Mouse (Mus musculus): ENCODE measurements around the gene St3gal5. TPM values are rescaled to one million over a fixed set of nuclear protein-coding genes. Genes with fewer than 3 reads are reported as not detected.
"Not testable (repeated sequence)": the region's sequence is repeated elsewhere in the genome, so short reads cannot be mapped to it uniquely, and the experiment has no call there.

Gene St3gal5
- total RNA-seq (2021): 10 to 100 TPM; 33.5 to 37.6 TPM

DNA sequence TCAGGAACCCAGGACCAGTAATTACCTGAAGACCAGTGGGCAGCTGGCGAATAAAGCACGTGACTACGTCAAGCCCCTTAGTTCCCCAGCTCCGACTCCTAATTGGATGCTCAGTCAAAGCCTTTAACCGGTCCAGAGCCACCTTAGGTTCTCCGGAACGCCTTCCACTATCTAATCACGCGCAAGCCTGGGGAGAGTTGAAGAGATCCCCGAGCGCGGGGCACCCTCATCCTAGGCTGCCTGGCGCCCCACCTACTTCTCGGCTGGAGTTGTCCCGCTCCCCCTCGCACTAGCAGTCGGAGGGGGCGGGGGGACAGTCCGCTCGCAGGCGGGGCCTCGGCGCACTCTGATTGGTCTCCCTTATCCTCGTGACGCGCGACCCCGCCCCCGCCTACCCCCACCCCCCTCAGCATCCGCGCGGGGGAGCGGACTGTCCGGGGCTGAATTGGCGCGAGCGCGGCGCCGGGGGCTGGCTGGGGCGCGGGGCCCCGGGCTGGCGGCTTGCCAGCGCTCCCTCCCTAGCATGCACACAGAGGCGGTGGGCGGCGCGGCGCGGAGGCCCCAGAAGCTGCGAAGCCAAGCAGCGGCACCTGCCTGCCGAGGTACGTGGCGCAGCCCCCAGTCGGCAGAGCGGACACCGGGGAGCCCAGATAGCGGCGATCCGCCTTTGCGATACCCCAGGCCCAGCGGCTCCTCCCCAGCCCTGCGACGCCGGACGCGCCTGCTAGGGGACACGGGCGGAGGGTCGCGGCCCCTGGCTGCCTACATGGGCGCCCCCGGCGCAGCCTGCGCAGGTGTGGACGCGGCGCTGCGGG, at the start of gene St3gal5:
Gene St3gal5, plus strand, starts transcription at position 412 of the 815 bp plus-strand sequence.
- peak; percentile 93 for DNase-seq

DNA sequence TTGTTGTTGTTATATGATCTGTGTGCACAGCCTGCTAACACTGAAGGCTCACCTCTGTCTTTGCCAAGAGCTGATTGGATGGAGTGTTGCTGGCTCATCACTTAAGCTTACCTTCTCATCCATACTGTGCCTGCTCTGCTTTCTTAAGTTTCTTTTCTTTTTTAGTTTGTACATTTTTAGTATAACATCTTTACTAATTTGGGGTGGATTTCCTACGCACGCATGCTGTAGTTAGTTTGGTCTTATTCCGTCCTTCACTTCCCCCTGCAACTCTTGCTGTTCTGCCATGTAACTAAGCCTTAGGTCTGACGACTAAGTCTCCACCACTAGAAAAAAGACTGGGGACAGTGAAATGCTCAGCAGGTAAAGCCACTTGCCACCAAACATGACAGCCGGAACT, 48.7 kb upstream of the St3gal5 start:
- DNase-seq: no peak

DNA sequence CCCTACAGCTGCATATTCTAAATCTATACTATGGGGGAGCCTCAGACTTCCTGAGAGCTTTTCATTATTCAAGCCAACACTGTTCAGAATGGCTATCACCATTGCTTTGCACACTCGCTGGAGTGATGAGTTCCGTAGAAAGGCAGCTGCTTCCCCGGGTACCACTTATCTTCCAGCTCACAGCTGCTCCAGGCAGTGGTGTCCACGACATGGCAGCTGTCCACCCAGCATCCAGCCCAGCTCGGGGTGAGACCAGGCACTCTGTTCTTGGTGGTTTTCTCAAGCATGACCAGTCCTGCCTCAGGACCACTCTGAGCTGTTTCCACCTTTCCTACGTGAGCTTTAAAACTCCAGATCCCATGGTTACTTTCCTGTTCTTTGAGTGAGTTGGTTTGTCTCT, 47.5 kb upstream of the St3gal5 start:
- no peak for DNase-seq

DNA sequence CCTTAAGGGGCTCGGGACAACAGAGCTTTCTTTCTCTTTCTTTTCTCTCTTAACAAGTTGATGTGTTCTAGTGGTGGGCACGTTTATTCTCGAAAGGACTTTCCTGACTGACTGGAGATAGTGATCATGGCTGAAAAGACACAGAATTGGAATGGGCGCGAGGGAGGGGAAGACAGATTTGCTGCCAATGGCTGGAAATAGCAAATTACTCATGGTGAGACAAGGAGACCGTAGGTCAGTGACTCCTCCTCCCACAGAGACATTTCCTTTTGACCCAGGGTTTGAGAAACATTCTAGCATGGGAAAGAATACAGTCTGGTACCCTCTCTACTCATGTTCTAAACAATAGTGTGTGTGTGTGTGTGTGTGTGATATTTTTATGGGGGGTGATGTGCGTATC, 46.6 kb upstream of the St3gal5 start:
- no peak for DNase-seq

GRCm38 (mm10) chr6:72051247-72051646, 46.1 kb upstream of the St3gal5 start:
- no peak for DNase-seq

DNA sequence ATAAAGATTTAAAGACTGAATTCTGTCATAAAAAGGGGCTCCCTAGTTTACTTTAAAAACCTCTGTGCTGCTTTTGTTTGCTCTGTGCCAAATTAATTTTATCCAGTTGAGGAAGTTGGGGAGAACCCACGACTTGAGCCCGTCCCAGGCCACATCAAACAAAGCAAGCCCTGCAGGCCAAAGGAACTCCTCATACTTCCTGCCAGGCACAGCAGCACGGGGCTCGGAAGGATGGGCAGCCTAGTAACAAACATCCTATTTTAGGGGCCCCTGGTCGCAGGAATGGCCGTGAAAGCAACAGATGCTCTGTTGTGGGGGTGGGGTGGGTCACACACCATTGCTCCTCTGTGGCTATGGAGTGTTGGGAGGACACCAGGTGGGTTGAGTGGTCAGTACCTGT, 45.6 kb upstream of the St3gal5 start:
- DNase-seq: no peak

DNA sequence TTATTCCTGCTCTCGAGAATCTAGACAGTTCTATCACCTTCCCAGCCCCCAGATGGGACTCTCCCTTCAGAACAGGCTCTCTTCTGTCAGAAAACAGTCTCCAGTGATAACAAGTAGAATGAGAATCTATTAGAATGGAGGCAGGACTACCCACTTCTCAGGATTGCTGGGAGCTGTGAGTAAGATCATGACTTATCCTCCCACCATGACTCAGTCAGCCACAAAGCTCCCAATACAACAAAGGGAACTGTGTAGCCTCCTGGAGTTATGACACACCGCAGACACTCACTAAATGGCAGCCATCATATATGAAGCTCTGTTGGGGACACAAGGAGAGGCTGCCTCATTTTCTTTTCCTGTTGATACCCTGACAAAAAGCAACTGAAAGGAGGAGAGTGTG, 40.8 kb upstream of the St3gal5 start:
- no peak for DNase-seq

GRCm38 (mm10) chr6:72058398-72058889, 38.9 kb upstream of the St3gal5 start:
- DNase-seq: no peak

- DNase-seq: not testable (repeated sequence)
Observed at GRCm38 (mm10) chr6:72060677-72061076, 36.7 kb upstream of the St3gal5 start.

DNA sequence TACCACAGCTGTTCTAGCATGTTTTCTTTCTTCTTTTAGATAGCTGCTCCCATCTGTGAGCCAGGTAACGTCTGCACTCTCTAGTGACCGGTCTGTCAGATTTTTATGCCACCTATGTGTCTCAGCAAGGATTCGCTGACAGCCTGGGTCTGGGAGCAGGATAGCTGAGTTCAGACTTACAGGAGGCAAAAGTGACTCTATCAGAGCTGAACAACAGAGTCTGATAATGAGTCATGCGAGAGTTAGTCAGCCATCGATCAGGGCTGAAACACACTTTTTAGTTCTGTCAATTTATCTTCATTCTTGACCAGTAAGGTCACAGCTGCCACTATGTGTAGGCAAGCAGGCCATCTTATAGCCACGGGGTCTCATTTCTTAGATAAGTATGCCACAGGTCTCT, 33.7 kb upstream of the St3gal5 start:
- no peak for DNase-seq

GRCm38 (mm10) chr6:72065988-72066387, 31.4 kb upstream of the St3gal5 start:
- no peak for DNase-seq

DNA sequence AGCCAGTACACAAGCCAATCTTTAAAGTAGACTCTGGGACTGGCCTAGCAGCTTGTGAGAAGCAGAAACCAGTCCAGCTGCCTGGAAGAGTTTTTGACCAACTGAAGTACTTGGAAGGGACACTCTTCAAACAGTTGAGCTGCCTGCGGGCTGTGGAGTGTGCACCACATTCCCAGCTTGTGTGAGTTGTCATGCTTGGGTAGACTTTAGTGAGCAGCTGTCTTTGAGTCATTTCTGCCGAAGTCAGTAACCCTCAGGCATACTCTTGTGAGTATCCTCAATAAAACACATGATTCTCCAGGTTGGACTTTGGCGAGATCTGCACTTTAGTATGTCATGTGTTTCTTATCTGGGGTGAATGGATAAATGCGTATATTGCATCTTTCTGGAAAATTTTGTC, 29.0 kb upstream of the St3gal5 start:
- DNase-seq: no peak

GRCm38 (mm10) chr6:72071281-72071870, 26.0 kb upstream of the St3gal5 start:
- no peak for DNase-seq

DNA sequence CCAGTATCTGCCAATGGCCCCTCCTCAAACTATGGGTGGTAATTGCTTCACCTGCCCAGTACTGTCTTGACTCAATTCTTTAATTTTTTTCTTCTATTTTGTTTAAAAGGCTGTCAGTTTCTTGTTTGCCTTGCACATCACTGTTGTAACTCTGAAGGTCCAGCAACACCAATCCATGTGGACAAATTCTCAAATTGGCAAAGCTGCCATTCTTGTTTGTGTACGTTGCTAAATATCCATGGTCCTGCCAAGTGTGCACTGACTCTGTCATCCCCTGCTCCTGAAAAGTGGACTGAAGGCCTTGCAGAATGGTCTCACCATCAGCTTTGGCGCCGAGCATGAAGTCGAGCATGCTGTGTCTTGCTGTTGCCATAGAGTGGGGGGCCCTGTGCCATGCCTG, 23.6 kb upstream of the St3gal5 start:
- DNase-seq: no peak

GRCm38 (mm10) chr6:72076512-72076911, 20.9 kb upstream of the St3gal5 start:
- peak; percentile 27 for DNase-seq

DNA sequence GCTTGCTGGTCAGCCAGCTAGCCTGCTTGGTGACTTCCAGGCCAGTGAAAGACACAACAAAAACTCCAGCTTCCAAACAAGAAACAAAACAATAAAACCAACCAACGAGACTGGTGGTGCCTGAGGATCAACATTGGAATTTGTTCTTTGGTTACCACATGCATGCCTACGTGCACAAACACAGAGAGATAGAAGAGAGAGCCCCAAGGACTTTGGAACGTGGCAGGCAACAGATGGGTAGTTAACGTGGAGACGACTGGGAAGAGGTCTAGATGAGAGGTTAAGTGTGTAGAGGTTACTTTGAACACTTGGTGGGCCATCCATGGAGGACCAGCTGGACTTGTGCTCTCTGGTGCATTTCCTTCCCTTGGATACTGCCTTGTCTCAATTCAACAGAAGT, 19.2 kb upstream of the St3gal5 start:
- DNase-seq: no peak

DNA sequence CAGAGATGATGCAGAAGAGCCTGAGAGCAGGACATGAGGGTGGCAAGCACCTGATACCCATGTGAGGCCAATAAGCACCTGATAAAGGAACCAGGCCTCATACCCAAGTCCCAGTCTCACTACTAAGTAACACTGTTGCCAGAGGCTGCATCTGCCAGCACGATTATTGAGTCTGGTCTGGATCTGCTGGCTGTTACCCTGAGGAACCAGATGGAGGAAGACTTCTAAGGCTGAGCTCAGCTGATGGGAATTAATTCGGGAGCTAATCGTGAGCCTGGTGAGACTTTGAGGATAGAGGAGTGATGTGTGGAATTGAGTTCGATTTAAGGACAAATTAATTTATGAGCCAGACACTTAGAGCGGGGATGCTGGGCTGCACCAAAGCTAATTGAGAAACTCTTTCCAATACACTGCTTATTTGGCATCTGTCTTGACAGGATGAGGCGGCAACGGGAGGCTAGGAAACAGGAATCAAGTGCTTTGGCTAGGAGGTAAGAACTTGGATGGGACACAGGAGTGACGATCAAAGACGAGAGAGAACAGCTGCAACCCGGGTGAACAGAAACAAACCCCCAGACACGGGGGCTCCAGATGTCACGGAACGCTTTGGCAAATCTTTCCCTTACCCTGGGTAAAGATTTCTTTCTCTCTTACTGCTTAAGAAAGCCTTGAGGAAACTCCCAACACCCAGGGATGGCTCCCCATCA, 15.9 kb upstream of the St3gal5 start:
- DNase-seq: peak; percentile 30

DNA sequence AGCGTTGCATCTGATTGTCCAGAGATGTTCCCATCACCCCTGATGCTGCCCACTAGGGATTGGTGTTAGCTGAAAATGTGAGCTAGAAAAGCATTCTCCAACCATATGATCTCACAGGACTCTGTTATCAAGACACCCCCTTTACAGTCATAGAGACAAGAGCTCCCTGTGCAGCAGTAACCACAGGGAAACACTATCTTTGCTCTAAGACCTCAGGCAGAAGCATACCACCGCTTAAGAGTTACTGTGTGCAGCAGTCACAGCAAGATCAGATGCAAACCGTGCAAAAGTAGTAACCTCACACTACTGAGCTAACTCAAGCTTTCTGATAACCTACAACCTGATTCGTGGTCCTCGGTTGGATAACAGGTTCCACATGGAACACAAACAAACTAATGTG, 10.0 kb upstream of the St3gal5 start:
- DNase-seq: no peak

DNA sequence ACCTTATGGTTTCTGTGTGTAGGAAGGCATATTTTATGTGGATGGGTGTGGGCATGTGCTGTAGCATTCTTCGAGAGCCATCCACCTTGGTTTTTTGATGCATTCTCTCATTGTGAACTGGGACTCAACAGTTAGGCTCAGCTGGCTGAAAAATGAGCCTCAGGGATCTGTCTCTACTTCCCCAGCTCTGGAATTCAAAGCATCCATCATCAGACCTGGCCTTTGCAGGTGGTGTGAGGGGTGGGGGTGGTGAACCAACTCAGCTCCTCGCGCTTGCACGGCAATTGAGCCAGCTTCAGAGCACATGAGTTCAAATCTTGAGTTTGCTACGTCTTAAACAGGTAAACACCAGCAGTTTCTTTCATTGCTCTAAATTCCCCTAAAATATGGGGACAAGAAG, 7.5 kb upstream of the St3gal5 start:
- DNase-seq: no peak

GRCm38 (mm10) chr6:72091007-72091406, 6.4 kb upstream of the St3gal5 start:
- no peak for DNase-seq

GRCm38 (mm10) chr6:72093121-72093520, 4.3 kb upstream of the St3gal5 start:
- DNase-seq: no peak

GRCm38 (mm10) chr6:72096217-72096616, 1.2 kb upstream of the St3gal5 start:
- no peak for DNase-seq

GRCm38 (mm10) chr6:72096669-72097068, 723 bp upstream of the St3gal5 start:
- no peak for DNase-seq

Measured in heart, postnatal 4 days (tissue).